Mouse (Mus musculus): ENCODE measurements at regions not wholly inside any gene's neighbourhood (a gene's known extent, or its start where the extent isn't known, plus 50 kb on each side); places are given as distances from the start of the nearest gene placed in this dataset.
A peak's percentile ranks its signal among the peaks of the same experiment; 100 is the strongest.

DNA sequence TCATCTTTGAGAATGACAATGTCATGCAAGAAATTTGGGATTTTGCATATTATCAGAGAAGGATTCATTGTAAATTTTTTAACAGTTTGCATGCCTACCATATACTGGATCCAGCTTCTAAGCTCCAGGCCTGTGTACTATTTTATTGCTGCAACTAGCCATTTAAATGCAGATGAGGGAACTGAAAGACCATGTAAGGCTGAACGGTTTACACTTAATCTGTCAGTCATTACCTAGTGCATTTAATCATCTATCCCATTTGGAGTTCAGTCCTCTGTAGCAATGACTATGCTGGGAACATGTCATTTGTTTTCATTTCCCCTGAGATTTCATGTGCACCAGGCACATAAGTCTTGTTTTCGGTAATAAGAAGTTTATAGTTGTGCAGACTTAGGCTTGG, 631.8 kb upstream of the Gm21961 start:
- H3K4me1 ChIP-seq: no peaks in the 10 kb centered on the region
- H3K27ac ChIP-seq: no peak overlapping the region
- no peaks in the 10 kb centered on the region for H3K27me3 ChIP-seq
- ATAC-seq (ENCODE audit: low FRiP score): no peak
- H3K36me3 ChIP-seq: no peaks in the 10 kb centered on the region
- 66% methylated on average over 2 of the region's 2 CpGs for WGBS
- no peak overlapping the region for H3K4me2 ChIP-seq (replicated peaks)
- no peak overlapping the region for H3K9ac ChIP-seq
- H3K9me3 ChIP-seq (replicated peaks): no peaks in the 10 kb centered on the region
- H3K4me3 ChIP-seq: no peak overlapping the region

DNA sequence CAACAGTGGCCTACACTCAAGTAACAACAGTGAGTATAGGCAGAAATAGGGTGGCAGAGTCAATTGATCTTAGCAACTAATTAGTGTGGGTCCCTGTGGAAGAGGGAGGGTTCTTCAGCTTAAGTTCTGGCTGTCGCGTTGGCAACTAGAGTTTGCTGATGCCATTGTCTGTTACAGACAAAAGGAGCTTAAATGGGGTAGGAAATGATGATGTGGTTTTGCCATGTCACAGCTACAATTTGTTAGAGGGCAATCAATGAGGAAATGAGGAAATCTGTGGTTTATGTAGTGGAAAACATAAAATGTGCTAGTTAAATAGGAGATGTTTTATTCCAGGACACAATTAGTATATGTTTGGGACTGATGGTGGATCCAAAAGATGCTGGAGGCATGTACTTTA, 624.8 kb upstream of the Gm21961 start:
- H3K27ac ChIP-seq: no peak overlapping the region
- no peak for ATAC-seq (ENCODE audit: low FRiP score)
- 60% methylated on average over 2 of the region's 2 CpGs for WGBS

DNA sequence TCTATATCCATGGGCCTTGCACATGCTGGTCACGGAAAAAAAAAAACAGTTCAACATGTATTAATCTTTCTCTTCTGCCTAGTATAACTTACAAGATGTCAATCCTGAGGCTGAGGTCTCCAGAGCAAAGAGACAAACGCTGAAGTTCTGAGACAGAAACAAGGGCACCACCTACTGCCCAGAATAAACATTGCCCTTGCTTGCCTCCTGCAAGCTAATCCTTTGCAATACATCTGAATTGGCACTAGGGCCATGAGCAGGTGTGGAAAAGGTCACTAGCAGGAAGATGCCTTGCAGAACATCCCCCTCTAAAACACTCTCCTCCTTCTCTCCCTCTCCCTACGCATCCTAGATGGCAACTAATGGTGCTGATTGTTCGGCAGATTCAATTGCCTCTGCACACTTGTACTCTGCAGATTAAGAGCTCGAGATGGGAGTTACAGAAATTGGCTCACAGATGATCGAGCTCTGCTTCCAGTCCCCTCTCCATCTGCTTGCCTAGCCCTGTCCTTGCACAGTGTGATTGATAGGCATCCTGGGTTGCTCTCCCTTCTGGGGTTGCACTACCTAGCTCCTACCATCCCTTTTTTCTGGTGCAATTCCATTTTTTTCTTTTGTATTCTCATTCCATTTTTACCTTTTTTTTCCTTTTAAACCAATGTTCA, 622.9 kb upstream of the Gm21961 start:
- no peak overlapping the region for H3K27ac ChIP-seq
- H3K4me3 ChIP-seq: no peak overlapping the region
- 43% methylated on average over 6 of the region's 6 CpGs for WGBS
- no peaks in the 10 kb centered on the region for H3K9me3 ChIP-seq (replicated peaks)
- H3K27me3 ChIP-seq: no peaks in the 10 kb centered on the region
- ATAC-seq (ENCODE audit: low FRiP score): peak; percentile 67
- no peak overlapping the region for H3K4me2 ChIP-seq (replicated peaks)
- H3K36me3 ChIP-seq: no peaks in the 10 kb centered on the region
- no peak overlapping the region for H3K9ac ChIP-seq
- no peaks in the 10 kb centered on the region for H3K4me1 ChIP-seq

More for the DNA sequence above, 624.8 kb upstream of the Gm21961 start:
- H3K4me3 ChIP-seq: no peak overlapping the region
- no peak overlapping the region for H3K9ac ChIP-seq
- H3K36me3 ChIP-seq: no peaks in the 10 kb centered on the region
- no peaks in the 10 kb centered on the region for H3K4me1 ChIP-seq
- no peak overlapping the region for H3K4me2 ChIP-seq (replicated peaks)
- no peaks in the 10 kb centered on the region for H3K27me3 ChIP-seq
- no peaks in the 10 kb centered on the region for H3K9me3 ChIP-seq (replicated peaks)

DNA sequence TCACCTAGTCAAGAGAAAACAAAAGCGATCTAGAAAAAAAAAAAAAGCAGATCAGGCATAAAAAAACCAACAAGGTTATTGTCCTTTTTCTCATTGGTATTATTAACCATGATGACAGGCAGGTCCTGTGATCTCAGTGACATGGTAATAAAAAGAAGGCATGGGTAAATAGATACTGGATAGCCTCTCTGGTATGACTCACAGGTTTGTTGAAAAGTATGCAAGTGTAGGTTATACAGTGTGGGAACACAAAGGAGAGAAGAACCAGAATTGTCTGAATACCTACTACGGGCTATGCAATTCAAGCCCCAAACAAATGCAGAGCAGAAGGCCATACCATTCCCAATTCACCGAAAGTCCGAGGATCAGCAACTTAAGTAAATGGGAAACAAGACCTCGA, 617.7 kb upstream of the Gm21961 start:
- Histone ChIP-seq H3K27ac (no peak overlapping the region), H3K36me3 (no peaks in the 10 kb centered on the region), H3K9me3 (replicated peaks) (no peaks in the 10 kb centered on the region), H3K27me3 (no peaks in the 10 kb centered on the region), H3K4me3 (no peak overlapping the region), H3K4me2 (replicated peaks) (no peak overlapping the region), H3K9ac (no peak overlapping the region), H3K4me1 (no peaks in the 10 kb centered on the region)
- 83% methylated on average over 5 of the region's 5 CpGs for WGBS
- no peak for ATAC-seq (ENCODE audit: low FRiP score)

DNA sequence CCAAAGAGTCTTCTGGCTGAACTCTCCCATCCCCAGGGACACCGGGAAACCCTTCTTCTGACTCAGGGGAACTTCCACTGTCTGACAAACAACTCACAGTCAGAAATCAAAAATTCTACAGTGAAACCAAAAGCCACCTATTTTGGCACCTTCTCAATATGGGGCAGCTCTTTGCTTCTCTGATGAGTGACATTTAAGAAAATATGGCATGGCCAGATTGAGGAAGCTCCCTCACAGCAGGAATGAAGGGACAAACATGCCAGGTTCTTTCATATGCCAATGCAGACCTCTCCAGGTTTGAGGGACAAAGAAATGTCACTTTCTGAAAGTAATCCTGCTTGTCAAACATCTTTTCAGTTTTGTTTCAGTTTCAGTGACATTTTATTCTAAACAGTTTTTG, 615.8 kb upstream of the Gm21961 start:
- Histone ChIP-seq H3K27me3 (no peaks in the 10 kb centered on the region), H3K27ac (no peak overlapping the region), H3K9ac (no peak overlapping the region), H3K4me3 (no peak overlapping the region), H3K4me2 (replicated peaks) (no peak overlapping the region), H3K36me3 (no peaks in the 10 kb centered on the region), H3K9me3 (replicated peaks) (no peaks in the 10 kb centered on the region), H3K4me1 (no peaks in the 10 kb centered on the region)
- WGBS: 66% methylated on average over 1 of the region's 1 CpGs
- no peak for ATAC-seq (ENCODE audit: low FRiP score)

DNA sequence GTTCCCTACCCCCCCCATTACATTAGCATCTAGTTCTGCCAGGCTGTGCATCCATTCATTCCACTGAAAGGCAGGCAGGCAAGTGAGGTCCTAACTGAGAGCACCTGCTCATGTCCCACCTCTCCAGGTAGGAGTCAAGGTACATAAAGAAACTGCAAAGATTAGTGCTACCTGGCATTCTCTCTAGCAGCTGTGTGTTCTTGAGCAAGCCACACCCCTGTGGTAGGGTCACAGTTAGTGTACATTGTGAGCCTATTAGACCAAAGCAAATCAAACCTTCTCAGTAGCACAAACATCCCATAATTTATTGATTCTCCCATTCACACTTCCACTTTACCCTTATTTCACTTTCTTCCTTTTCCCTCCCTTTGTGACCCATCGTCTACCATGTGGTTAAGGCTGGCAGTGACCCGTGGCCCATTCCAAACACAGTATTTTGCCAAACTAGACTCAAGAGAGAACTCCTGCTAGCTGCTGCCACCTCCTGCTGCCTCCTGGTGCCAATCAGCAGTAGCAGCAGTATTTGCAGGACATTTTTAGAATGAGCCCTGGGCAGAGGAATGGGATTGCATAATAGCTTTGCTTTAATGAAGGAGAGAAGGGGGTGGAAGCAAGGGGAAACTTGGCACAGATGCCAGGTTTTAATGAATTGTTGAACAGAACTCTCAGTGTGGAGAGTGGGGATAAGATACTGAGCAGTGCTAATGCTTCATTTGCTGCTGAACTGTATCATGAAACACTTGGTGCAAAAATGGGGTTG, 578.2 kb upstream of the Gm21961 start:
- Histone ChIP-seq H3K27me3 (no peaks in the 10 kb centered on the region), H3K4me3 (no peak overlapping the region), H3K36me3 (no peaks in the 10 kb centered on the region), H3K9ac (no peak overlapping the region), H3K27ac (no peak overlapping the region), H3K4me2 (replicated peaks) (no peak overlapping the region), H3K9me3 (replicated peaks) (no peaks in the 10 kb centered on the region), H3K4me1 (no peaks in the 10 kb centered on the region)
- no peak for ATAC-seq (ENCODE audit: low FRiP score)
- 60% methylated on average over 2 of the region's 2 CpGs for WGBS

DNA sequence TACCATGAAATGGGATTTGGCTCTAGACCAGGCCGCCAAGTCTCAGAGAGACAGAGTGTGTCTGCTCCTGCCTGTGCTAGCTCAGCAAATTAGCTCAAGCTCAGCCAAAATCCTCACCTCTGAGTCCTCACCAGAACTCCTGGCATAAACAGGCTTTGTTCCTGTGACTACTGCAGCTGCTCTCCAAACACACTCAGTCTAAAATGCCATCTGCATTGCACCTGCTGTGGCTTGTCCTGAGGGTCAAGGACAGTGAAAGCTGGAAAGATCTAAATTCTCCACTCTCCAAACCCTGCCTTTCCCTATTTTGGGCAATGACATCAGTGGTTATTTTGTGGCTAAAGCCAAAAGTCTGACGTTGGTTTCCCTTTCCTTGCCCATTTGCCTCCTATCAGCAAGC, 570.9 kb upstream of the Gm21961 start:
- Histone ChIP-seq H3K9me3 (replicated peaks) (no peaks in the 10 kb centered on the region), H3K4me3 (no peak overlapping the region), H3K4me1 (no peaks in the 10 kb centered on the region), H3K27ac (no peak overlapping the region), H3K36me3 (no peaks in the 10 kb centered on the region), H3K4me2 (replicated peaks) (no peak overlapping the region), H3K9ac (no peak overlapping the region), H3K27me3 (no peaks in the 10 kb centered on the region)
- WGBS: 84% methylated on average over 2 of the region's 2 CpGs
- no peak for ATAC-seq (ENCODE audit: low FRiP score)

DNA sequence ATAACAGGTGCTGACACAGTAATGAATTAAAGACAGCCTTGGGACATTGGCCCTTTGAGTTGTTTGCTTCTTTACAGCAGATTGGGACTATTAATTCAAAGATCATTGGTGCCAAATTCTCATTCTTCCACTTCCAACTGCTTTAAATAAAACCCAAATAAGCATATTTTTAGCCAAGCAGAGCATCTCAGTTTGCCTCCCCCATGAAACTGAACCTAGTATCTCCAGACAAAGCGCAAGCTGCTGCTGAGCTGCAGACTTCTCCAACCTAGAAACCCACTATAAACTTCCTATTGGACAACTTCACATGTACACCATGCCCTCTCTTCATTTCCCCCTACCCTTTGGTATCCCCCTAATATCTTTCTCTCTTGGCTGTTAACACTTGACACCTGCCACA, 564.6 kb upstream of the Gm21961 start:
- Histone ChIP-seq H3K4me1 (no peaks in the 10 kb centered on the region), H3K27me3 (no peaks in the 10 kb centered on the region), H3K36me3 (no peaks in the 10 kb centered on the region), H3K9me3 (replicated peaks) (no peaks in the 10 kb centered on the region), H3K4me2 (replicated peaks) (no peak overlapping the region), H3K27ac (no peak overlapping the region), H3K9ac (no peak overlapping the region), H3K4me3 (no peak overlapping the region)
- no peak for ATAC-seq (ENCODE audit: low FRiP score)
- WGBS: 95% methylated on average over 1 of the region's 1 CpGs

DNA sequence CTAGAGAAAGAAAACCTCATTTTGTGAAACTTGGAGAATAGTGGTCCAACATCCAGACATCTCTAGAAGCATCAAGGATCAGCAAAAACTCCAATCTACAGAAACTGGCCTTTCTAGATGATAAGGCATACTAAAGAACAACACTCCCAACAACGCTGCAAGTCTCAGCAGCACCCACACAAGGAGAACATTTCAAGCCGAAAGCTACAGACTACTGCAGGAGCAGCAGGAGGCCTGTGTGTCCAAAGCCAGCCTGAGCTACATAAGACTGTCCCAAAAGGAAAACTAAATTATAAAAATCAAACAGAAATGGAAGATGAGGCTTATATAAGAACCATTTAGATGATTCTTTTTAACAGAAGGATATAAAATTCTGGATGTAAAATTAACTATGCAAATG, 553.2 kb upstream of the Gm21961 start:
- WGBS: 80% methylated on average over 2 of the region's 2 CpGs
- no peaks in the 10 kb centered on the region for H3K9me3 ChIP-seq (replicated peaks)
- H3K36me3 ChIP-seq: no peaks in the 10 kb centered on the region
- H3K4me3 ChIP-seq: no peak overlapping the region
- ATAC-seq (ENCODE audit: low FRiP score): no peak
- H3K27ac ChIP-seq: no peak overlapping the region
- no peak overlapping the region for H3K9ac ChIP-seq
- no peaks in the 10 kb centered on the region for H3K4me1 ChIP-seq
- H3K4me2 ChIP-seq (replicated peaks): no peak overlapping the region
- H3K27me3 ChIP-seq: no peaks in the 10 kb centered on the region

DNA sequence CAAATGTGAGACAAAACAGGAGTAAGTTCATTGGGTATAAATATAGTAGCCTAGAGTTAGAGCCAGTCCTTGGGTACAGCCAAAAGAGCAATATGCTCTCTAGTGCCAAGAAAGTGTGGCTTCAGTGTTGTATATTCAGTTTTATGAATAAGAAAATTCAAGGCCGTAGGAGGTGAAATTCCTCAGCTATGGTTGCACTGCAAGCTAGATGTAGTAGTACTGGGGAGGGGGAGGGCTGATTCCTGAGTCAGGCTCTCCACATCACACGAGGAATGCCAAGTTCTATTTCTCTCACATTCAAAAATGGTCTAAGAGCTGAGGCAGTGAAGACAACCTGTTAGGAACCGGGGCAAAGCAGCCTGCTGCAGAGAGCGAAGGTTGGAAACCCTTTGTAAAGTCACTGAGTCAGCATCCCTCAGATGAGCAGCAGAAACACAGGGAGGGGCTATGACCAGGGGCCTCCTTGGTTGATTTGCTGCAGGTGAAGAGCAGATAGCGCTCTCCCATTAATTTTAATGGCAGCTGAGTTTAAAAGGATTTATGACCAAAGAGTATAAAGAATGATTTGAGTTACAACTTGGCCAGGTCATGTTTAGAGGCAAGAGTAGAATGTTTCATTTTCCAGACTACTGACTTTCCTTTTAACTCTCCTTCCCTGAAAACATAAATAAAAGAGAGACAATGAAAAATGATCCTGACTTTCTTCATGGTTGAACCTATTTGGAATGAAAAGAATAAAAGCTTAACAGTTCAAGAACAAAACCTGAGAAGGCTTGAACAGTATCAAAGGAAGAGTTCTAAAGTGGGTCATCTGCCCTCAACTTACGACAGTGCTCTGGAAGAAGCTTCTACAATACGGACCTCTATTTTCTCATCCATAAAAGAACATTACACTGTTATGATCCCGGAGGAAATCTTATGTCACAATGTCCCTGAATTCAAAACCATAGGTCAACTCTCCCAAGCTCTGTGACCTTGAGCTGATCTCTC, 543.4 kb upstream of the Gm21961 start:
- H3K4me2 ChIP-seq (replicated peaks): no peak overlapping the region
- no peaks in the 10 kb centered on the region for H3K36me3 ChIP-seq
- no peaks in the 10 kb centered on the region for H3K9me3 ChIP-seq (replicated peaks)
- no peaks in the 10 kb centered on the region for H3K27me3 ChIP-seq
- WGBS: 75% methylated on average over 8 of the region's 8 CpGs
- ATAC-seq (ENCODE audit: low FRiP score): no peak
- no peaks in the 10 kb centered on the region for H3K4me1 ChIP-seq
- no peak overlapping the region for H3K27ac ChIP-seq
- H3K4me3 ChIP-seq: no peak overlapping the region
- H3K9ac ChIP-seq: no peak overlapping the region

DNA sequence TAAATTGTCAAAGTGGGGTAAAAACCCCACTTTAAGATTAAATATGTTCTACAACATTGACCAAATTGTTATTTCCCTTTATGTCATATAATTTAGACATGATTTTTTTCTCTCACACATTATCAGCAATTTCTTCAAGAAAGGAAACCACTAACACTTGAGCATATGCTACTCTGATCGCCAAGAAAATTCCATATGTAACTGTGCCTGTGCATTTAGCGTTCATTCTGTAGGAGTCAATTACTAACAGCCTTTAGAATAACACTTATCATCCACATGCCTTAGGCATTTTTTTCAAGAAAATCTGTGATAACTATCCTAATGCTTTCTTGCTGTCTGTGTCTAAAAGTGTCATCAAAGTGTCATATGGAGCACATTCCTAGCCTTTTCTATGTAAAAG, 534.3 kb upstream of the Gm21961 start:
- Histone ChIP-seq H3K4me2 (replicated peaks) (no peak overlapping the region), H3K9ac (no peak overlapping the region), H3K27ac (no peak overlapping the region), H3K36me3 (no peaks in the 10 kb centered on the region), H3K4me3 (no peak overlapping the region), H3K27me3 (no peaks in the 10 kb centered on the region), H3K9me3 (replicated peaks) (no peaks in the 10 kb centered on the region), H3K4me1 (no peaks in the 10 kb centered on the region)
- no peak for ATAC-seq (ENCODE audit: low FRiP score)
- 82% methylated on average over 2 of the region's 2 CpGs for WGBS

DNA sequence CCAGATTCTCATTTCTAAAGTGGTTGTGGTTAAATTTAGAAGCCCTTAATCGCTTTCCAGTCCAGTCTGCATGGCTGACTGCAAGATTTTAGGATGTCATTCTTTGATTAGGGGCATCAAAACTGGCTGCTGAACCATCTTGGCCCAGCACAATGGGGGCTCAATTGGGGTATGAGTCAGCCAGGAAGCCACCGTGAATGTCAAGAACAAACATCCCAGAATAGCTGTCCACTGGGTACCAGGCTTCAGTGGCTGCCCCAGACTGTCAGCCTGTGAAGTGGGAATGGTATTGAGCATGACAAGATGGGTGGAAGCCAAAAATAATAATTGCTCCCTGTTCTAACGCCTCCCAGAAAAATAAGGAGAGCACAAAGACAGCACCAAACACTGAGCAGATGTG, 520.9 kb upstream of the Gm21961 start:
- 72% methylated on average over 3 of the region's 3 CpGs for WGBS
- no peak overlapping the region for H3K4me3 ChIP-seq
- H3K9me3 ChIP-seq (replicated peaks): no peaks in the 10 kb centered on the region
- no peak for ATAC-seq (ENCODE audit: low FRiP score)
- no peak overlapping the region for H3K9ac ChIP-seq
- no peaks in the 10 kb centered on the region for H3K4me1 ChIP-seq
- no peak overlapping the region for H3K27ac ChIP-seq
- no peaks in the 10 kb centered on the region for H3K27me3 ChIP-seq
- no peak overlapping the region for H3K4me2 ChIP-seq (replicated peaks)
- no peaks in the 10 kb centered on the region for H3K36me3 ChIP-seq

Measured in hindbrain, embryonic 12.5 days (tissue).